Mouse (Mus musculus): ENCODE results near the gene Drc1.

Drc1 gene

GRCm38 (mm10) chr5:30287106-30287882 is 6.1 kb downstream of the Drc1 start:
- no peak for DNase-seq (ENCODE audit: low spot score)

- DNase-seq (ENCODE audit: low spot score): no peak
Measured at GRCm38 (mm10) chr5:30340815-30341214, 59.6 kb downstream of the Drc1 start.

DNA sequence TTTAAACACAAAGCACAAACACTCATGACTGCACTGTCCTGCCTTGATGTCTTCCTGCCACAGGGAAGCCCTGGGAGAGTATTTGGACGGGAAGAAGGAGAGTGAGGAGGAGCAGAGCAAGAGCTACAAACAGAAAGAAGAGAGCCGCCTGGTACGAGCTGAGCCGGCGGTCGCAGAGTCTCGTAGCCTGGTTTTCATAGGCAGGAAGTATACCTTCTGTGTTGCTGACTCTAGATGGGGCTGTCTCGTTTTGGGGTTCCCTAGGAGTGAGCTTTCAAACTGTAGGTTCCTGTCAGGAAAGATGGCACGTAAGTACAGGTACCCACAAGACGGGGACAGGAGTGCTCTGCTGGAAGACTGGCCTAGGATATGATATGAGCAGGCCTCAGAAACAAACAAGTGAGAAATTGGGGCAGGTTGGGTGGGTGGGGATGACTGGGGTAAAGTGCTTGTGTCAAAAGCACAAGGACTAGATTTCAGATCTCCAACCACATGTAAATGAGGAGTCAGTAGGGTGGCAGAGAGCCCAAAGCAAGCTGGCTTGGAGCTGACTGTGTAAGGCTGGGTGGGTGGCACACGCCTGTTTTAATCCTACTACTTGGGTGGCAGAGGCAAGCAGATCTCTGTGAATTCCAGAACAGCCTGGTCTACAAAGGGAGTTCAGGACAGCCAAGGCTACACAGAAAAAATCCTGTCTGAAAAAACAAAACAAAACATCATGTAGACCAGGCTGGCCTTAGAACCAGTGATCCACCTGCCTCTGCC is 60.6 kb downstream of the Drc1 start:
- no peak for DNase-seq (ENCODE audit: low spot score)

GRCm38 (mm10) chr5:30342601-30343015 is 61.4 kb downstream of the Drc1 start:
- DNase-seq (ENCODE audit: low spot score): no peak

- DNase-seq (ENCODE audit: low spot score): peak; percentile 71
Measured at GRCm38 (mm10) chr5:30343107-30343506, 61.9 kb downstream of the Drc1 start.

- no peak for DNase-seq (ENCODE audit: low spot score)
Measured at GRCm38 (mm10) chr5:30343886-30344285, 62.7 kb downstream of the Drc1 start.

- DNase-seq (ENCODE audit: low spot score): no peak
Measured at GRCm38 (mm10) chr5:30353605-30354004, 72.4 kb downstream of the Drc1 start.

GRCm38 (mm10) chr5:30355114-30355513 is 73.9 kb downstream of the Drc1 start:
- DNase-seq (ENCODE audit: low spot score): no peak

GRCm38 (mm10) chr5:30355559-30356159 is 74.5 kb downstream of the Drc1 start:
- DNase-seq (ENCODE audit: low spot score): no peak

DNA sequence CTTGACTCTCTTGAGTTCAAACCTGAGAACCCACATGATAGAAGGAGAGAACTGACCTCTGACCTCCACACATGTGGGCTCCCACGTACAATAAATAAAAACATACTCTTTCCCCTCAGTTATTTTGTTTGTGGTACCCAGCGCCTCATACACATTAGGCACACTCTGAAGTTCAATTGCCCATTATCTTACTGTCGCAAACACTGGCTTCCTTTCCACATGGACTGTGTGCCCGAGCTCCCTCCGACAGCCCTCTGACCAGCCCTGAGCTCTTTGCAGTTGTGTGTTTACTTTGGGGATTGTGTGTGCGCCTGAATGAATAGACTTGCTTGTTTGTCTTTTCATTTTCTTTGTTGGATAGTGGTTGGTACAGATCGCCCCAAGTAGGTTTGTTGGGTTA is 75.5 kb downstream of the Drc1 start:
- DNase-seq (ENCODE audit: low spot score): no peak

DNA sequence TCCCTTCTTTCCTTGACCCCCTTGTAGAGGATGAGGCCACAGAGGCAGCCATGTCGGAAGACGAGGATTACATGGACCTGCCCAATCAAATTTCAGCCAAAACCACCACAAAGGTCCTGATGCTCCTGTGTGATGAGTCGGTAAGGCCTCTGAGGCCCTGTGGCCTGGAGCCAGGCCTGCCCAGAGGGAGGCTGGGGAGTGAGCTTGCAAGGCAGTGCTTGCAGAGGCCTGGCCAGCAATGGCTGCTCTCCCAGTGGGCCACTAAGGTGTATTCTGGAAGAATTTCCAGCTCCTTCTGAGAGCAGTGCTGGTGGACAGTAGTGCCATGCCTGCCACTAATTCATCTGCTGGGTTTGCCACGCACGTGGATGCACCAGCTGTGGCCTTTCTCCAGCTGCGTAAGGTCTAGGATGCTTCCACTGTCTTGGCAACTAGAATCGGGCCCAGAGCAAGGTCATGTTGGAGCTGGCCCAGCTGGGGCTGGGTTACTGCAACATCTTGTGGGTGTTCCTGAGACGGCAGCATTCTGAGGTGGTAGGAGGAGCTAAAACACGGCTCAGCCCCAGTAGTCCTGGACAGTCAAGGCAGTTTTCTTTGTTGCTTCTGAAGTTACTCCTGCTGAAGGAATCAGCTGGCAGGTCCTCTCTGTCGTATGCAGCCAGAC is 77.4 kb downstream of the Drc1 start:
- no peak for DNase-seq (ENCODE audit: low spot score)

GRCm38 (mm10) chr5:30367405-30367804 is 86.2 kb downstream of the Drc1 start:
- no peak for DNase-seq (ENCODE audit: low spot score)

DNA sequence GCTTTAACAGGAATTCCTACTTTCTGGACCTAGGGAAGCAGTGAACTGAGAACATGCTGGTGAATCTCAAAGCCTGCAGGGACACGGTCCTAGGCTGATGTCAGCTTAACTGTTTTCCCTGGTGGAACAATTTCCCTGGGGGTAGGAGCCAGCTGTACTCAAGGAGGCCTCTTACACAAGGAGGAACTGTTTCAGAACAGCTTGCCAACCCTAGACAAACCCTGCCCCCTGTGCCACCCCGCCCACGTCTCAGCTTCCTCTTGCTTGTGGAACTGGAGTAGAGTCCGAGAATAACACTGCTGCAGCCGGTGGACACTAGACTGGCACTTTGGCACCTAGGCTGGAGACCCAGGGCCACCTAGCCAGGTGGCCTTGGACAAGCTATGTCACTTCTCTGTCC is 88.2 kb downstream of the Drc1 start:
- peak; percentile 60 for DNase-seq (ENCODE audit: low spot score)

DNA sequence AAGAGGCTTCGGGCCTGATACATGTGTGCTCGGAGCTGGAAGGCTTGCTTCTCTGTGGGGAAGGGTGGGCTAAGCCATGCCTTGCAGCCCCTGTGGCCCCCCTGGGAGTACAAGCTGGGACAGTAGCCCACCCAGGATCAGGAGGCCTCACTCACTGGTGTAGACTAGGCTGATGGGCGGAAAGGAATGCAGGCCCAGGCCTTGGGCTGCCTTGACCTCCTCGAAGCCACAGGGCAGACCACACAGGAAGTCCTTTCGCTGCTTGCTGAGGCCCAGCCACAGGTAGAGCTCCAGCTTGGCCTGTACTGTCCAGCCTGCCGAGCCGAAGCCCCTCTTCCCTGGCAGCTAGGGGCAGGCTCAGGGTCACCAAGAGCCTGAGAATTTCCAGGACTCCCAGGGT is 101.7 kb downstream of the Drc1 start:
- DNase-seq (ENCODE audit: low spot score): no peak

- no peak for DNase-seq (ENCODE audit: low spot score)
Measured at GRCm38 (mm10) chr5:30387726-30388125, 106.5 kb downstream of the Drc1 start.

DNA sequence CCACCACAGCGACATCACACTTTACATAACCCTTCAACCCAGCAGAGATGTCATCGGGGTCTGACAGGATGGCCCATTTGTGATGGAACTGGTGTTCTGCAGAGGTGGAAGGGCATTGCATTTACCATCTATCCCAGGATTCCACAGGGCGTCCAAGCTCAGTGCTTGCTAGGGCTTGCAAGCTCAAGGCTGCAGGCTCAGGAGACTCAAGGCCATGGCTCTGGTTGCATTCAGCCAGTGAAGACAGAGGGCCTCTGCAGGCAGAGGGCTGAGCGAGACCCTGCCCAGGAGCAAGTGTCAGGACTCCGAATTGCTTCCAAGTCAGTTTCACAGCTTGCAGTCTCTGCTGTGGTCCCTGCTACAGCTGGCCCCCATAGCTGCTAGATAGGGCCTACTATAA is 108.6 kb downstream of the Drc1 start:
- no peak for DNase-seq (ENCODE audit: low spot score)

- DNase-seq (ENCODE audit: low spot score): peak; percentile 70
Measured at GRCm38 (mm10) chr5:30391473-30391872, 110.3 kb downstream of the Drc1 start.

DNA sequence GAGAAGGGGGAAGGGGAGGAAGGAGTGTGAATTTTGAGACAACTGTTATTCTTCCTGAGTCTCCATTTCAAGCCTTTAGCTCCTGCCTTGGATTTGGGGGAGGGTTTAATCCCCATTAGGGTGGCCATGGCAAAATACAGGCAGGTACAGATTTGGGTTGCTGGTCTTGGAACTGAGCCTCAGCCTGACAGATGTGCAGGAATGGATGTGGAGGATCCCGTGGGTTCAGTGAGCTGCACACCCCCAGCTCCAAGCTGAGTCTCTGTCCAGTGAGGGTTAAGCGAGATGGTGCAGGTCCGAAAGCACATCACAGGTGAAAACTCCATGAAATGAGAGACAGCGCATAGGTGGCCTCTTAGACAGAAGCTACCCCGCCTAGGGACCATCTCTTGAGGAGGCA is 119.3 kb downstream of the Drc1 start:
- no peak for DNase-seq (ENCODE audit: low spot score)

DNA sequence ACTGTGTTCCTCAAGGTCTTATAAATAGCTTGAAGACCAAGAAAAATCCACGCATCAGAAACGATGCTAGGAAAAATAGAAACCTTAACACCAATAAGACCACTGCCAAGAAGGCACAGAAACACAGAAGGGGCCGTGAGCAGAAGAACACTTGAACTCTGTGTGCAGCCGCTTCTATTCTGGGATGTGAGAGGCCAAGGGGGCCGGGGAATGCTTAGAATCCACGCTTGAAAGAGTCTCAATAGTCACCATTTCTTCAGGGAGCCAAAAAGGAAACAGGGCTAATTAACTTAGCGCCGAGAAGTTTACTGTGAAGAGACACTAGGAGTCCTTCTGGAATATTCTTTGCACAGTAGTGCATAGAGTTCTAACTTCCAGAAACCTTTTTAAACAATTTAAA is 120.0 kb downstream of the Drc1 start:
- no peak for DNase-seq (ENCODE audit: low spot score)

DNA sequence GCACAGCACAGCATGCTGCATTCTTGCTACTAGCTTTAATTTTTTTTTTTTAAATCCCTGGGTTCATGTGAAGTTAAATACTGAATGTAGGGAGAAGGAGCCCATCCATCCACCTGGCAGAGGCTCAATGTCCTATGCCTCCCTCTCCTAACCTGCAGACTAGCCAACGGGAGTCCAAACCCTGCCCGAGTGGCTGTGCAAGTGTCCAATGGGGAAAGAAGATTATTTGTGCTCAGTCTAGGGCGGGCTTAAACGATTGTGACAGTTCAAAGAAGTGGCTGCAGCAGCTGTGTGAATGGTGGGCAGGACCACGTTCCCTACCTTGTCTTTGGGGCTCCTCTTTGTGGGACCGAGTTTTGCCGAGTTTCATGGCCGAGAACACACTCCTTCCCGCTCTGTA is 125.7 kb downstream of the Drc1 start:
- no peak for DNase-seq (ENCODE audit: low spot score)

GRCm38 (mm10) chr5:30411524-30411923 is 130.3 kb downstream of the Drc1 start:
- no peak for DNase-seq (ENCODE audit: low spot score)

GRCm38 (mm10) chr5:30415381-30415780 is 134.2 kb downstream of the Drc1 start:
- no peak for DNase-seq (ENCODE audit: low spot score)

DNA sequence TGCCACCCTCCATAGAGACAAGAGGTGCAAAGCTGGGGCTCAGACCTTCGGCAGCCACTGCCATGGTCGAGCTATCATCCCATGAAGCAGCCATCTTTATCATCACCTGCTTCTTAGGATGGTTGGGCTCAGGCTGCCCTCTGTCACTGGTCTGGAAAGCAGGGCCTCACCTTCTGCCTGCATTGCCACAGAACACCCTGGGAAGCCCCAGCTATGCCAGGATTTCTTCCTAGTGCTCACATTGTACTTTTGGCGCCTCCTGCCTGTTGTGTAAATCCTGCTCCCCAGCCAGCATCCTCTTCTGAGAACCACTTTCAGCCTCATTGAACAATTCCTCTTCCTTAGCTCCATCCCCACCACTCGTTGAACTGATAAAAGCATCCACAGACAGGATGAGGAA is 134.7 kb downstream of the Drc1 start:
- no peak for DNase-seq (ENCODE audit: low spot score)
